Mouse (Mus musculus) monocyte, adult 5-6 weeks (primary cell): Measurements from ENCODE around the gene Arl15. TPM values are rescaled to one million over a fixed set of nuclear protein-coding genes. Genes with fewer than 3 reads are reported as not detected.

Source experiments
- ATAC-seq: fragments of 153-309, 156-312 bp; replicated peaks from 2 replicates; pipeline ENCODE4 v1.8.0; 2017; ENCODE audit warnings: mild to moderate bottlenecking; ENCODE audit not compliant: low TSS enrichment, insufficient number of reproducible peaks, severe bottlenecking, poor library complexity, low FRiP score
- total RNA-seq: library from RNA; stranded (forward); fragments of 200-1000, 200-491, 200-594 nt; gene quantifications from 3 replicates; pipeline ENCODE4 v1.2.3, GENCODE M21; 2017

The Arl15 gene
- total RNA-seq, 1 experiment from 2014 or later: 11.3 TPM

GRCm38 (mm10) chr13:114101155-114101554 lies 306.9 kb downstream of the Arl15 start:
- no peak for ATAC-seq

DNA sequence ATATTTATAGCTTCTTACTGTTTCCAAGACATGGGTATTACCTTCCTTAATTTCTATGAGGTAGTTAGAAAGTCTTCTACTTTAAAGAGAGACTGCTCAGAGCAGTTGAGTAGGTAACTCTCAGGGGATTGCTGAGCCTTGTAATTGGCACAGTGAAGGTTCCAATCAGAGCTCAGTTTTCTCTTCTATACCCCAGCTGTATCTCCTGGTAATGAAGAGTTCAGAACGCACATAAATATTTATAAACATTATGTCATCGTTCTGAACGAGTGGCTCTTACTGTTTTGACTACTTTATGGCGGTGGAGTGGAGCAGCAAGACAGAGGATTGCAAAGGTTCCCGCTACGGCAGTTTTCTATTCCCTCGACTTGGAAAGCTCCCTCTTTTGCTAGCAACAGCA lies 311.8 kb downstream of the Arl15 start:
- ATAC-seq: no peak

DNA sequence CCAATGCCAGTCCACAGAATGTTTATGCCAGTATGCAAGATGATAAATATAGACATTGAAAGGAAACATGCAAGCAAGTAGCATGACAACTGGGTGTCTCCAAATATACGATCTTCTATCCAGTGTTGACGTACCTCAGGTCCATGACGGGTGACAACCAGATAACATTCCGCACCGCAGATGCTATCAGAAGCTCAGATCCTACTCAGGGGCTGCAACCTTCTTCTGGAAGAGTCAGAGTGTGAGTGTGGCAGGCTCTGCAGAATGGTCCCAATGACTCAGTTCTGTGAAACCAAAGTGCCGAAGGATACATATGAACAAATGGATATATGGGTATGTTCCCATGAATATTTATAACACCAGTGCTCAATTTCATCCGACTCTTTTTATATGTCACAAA lies 313.2 kb downstream of the Arl15 start:
- ATAC-seq: no peak

DNA sequence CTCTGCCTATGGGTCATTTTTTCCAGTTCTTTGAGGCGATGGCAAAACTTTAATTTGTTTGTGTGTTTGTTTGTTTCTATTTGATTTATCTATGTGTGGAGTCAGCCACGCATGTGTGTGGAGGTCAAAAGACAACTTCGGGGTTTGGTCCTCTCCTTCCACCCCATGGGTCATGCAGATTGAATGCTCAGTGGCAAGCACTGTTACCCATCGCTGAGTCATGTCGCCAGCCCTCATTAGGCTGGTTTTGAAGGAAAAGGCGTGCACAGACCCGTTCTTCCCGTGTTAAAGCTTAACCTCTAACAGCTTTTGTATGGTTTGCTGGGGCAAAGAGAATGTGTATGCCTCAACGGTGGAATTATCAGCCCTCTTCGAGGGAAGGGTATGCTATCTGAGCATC lies 315.1 kb downstream of the Arl15 start:
- no peak for ATAC-seq

- ATAC-seq: no peak
Measured at GRCm38 (mm10) chr13:114109845-114110244, 315.5 kb downstream of the Arl15 start.

- ATAC-seq: no peak
Measured at GRCm38 (mm10) chr13:114113516-114113915, 319.2 kb downstream of the Arl15 start.

- ATAC-seq: no peak
Measured at GRCm38 (mm10) chr13:114114586-114114985, 320.3 kb downstream of the Arl15 start.

DNA sequence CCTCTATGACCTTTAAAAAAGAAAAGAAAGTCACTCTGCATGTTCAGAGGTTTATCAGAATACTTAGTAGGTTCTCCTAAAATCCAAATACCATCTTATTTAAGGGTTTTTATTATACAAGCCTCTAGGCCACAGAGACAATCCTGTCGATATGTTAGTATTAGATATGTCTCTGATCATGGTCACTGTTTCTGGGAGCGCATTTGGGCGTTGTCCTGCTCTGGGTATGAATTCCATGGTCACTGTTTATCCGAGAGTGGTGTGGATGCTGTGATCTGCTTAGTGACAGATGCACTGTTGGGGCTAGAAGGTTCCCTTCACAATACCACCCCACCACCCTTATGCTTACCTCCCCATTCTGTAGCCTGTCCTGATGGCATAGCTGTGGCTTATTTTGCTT lies 320.8 kb downstream of the Arl15 start:
- no peak for ATAC-seq

GRCm38 (mm10) chr13:114118104-114118830 lies 324.0 kb downstream of the Arl15 start:
- ATAC-seq: no peak

DNA sequence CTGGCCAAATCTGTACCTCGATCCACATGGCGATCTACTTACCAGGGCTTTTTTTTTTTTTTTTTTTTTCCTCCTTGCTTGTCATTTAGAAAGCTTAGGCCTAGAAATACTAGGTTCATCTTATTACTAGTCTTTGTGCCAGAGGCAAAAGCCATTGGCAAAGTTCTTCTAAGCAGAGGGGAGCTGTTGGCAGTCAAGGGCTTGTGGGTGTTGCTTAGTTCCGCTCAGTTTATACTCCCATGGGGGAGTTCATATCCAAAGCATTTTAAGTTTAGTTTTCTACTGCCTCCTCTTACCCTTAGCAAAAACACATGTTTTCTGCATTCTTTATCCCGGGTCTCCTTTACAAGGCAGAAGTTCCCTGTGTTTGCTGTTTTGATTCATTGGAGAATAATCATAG lies 325.5 kb downstream of the Arl15 start:
- no peak for ATAC-seq

- ATAC-seq: no peak
Measured at GRCm38 (mm10) chr13:114121591-114121990, 327.3 kb downstream of the Arl15 start.

- ATAC-seq: no peak
Measured at GRCm38 (mm10) chr13:114123391-114123790, 329.1 kb downstream of the Arl15 start.

- ATAC-seq: no peak
Measured at GRCm38 (mm10) chr13:114124385-114124784, 330.1 kb downstream of the Arl15 start.

DNA sequence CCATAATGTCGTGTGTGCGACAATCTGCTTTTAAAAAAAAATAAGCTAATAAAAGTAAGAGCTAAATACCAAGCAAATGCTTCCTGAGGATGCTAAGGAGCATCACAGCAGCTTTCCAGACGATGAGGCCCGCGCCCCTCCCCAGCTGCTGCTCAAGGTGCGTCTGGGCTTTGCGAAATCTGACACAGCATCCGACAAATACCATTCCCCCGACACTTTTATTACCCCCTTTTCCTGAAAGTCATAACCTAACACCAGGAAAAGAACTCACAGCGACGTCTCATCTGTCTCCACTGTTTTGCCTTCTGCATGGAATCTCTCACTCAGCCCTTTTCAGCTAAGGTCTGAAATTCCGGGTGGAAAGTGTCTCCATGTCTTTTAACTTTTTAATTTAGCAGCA lies 330.7 kb downstream of the Arl15 start:
- no peak for ATAC-seq

GRCm38 (mm10) chr13:114128366-114128765 lies 334.1 kb downstream of the Arl15 start:
- ATAC-seq: no peak

GRCm38 (mm10) chr13:114129986-114130385 lies 335.7 kb downstream of the Arl15 start:
- no peak for ATAC-seq

DNA sequence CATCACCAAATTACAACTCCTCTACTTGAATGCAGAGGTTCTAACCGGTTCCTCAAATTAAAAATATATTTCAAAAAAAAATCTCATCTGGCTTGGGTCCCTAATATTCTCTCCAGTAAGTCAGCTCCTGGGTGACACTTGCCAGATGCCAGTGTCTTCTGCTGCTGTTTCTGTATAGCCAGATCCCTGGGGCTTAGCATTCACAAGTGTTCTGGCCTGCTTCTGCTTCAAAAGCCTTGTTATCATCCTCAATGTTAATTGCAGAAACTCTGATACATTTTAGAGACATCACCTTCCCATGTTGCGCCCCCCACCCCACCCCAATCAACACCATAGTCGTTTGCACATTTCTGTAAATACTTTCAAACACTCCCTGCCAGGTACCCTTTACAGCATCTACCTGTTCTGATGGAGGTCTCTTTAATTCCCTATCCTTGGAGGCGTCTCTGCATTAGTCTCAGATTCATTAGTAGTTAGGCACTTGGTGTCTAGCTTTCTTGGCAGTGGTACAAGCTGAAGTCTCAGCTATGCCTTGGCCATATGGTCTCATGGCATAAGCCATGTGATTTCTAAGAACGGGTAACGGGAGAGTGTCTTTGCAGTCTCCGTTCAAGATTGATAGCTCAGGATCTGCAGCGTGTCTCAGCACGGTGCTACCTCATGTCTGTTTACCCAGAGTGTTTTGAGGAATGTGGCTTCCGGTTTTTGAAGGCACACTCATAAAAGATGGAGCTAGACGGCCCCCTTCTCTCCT lies 336.4 kb downstream of the Arl15 start:
- no peak for ATAC-seq

DNA sequence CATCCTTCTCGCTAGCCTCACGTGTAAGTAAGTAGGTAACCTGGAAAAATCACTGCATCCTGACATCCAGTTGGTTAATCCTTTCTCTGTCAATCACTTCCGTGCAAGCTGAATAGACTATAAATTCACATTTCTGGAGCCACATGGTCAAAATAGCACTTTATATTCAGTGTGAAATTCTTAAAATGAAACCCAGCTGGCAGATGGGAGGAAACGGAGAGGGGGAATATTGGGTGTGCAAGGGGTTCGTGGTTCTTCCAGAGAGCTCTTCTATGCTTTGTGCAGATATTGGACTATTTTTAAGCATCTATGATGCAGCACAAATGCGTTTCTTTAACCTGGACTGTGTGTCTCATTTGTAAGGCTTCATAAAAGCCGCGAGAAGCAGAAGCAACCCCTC lies 344.6 kb downstream of the Arl15 start:
- no peak for ATAC-seq

- ATAC-seq: no peak
Measured at GRCm38 (mm10) chr13:114139570-114139969, 345.3 kb downstream of the Arl15 start.

DNA sequence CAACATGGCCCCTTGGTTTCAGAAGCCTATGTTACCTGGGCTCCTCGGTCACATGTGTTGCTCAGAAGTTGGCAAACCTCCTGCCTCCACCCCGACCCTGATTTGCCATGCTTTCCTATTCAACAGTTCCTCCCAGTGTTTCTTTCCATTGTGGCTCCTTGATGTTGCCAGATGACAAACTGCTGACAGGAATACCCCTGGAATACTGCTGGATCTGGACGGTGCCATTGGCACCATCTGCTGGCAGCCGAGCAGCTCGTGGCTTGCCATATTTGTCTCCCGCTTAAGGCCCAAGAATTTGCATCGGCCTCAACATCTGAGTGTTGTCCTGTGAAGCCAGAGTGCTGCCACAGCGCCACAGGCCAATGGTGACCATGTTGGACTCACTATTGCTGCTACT lies 348.5 kb downstream of the Arl15 start:
- ATAC-seq: no peak
